Mouse (Mus musculus) intestine, embryonic 14.5 days (tissue): ENCODE data around the gene Sez6l2. TPM values are rescaled to one million over a fixed set of nuclear protein-coding genes. Genes with fewer than 3 reads are reported as not detected.
"Not testable (repeated sequence)": the region's sequence is repeated elsewhere in the genome, so short reads cannot be mapped to it uniquely, and the experiment has no call there.

Experiments used
- ATAC-seq: fragments of 200-750 bp; cut with Nextera tagmentation; replicated peaks from 2 replicates; pipeline ENCODE4 v1.8.0; 2017; ENCODE audit warnings: low read depth, moderate number of reproducible peaks, moderate TSS enrichment, moderate library complexity; ENCODE audit not compliant: low FRiP score, low TSS enrichment
- DNase-seq: peaks from one replicate; pipeline ENCODE4 v3.0.0-alpha.2; 2018; ENCODE audit warnings: low spot score
- H3K27ac ChIP-seq: fragments of 300-500 bp; sonication (generic); 2 replicates; pipeline ENCODE4 v1.5.1; 2014; ENCODE audit warnings: low read depth, mild to moderate bottlenecking, control low read depth
- H3K27me3 ChIP-seq: fragments of 300-500 bp; sonication (generic); replicated peaks from 2 replicates; pipeline ENCODE4 v1.6.1; 2014; ENCODE audit warnings: low read length, control low read depth; ENCODE audit not compliant: control insufficient read depth, insufficient read depth
- H3K36me3 ChIP-seq: fragments of 300-500 bp; sonication (generic); 2 replicates; pipeline ENCODE4 v1.6.1; 2014; ENCODE audit warnings: low read length, control low read depth; ENCODE audit not compliant: control insufficient read depth, insufficient read depth
- H3K4me1 ChIP-seq: fragments of 300-500 bp; sonication (generic); replicated peaks from 2 replicates; pipeline ENCODE4 v1.6.1; 2014; ENCODE audit warnings: low read length, control low read depth, mixed read lengths; ENCODE audit not compliant: control insufficient read depth, insufficient read depth
- H3K4me2 ChIP-seq: fragments of 300-500 bp; sonication (generic); 2 replicates; pipeline ENCODE4 v1.6.1; 2014; ENCODE audit warnings: low read length
- H3K4me3 ChIP-seq: fragments of 300-500 bp; sonication (generic); 2 replicates; pipeline ENCODE4 v1.5.1; 2014; ENCODE audit warnings: low read depth, low read length, control low read depth, mixed read lengths
- H3K9ac ChIP-seq: fragments of 300-500 bp; sonication (generic); 2 replicates; pipeline ENCODE4 v1.6.1; 2014; ENCODE audit warnings: mild to moderate bottlenecking, low read length
- H3K9me3 ChIP-seq: fragments of 300-500 bp; sonication (generic); 2 replicates; pipeline ENCODE4 v1.6.1; 2016; ENCODE audit warnings: low read length, control low read depth; ENCODE audit not compliant: control insufficient read depth
- WGBS: fragments of 180-500 bp; shearing (Covaris S2); extraction: QIAGEN DNeasy Blood & Tissue Kit; methylation state at CpG from one replicate; pipeline ENCODE4 v1.1.7; 2014; 5-methylcytosine and 5-hydroxymethylcytosine counted together
- polyA plus RNA-seq: library from polyadenylated mRNA; unstranded; fragments of >200 nt; fragmentation: Nextera tagmentation; extraction: Ambion mirVana; gene quantifications from 2 replicates; pipeline ENCODE4 v1.2.1, GENCODE M21; 2014

Sez6l2 gene
- polyA plus RNA-seq = 3.2 and 3.8 TPM in 2 replicates

GRCm38 (mm10) chr7:126949793-126950646, at the start of gene Sez6l2:
Gene Sez6l2, plus strand, starts transcription at chr7:126950563.
- no peak within 1 kb of the TSS for H3K9ac ChIP-seq
- under 1% methylated on average over 42 of the region's 42 CpGs for WGBS
- peaks cover 3% of the 10 kb centered on the region; the same call in 1 of the 2 replicates for H3K4me1 ChIP-seq
- DNase-seq (peak; percentile 97), ATAC-seq (peak; percentile 84)
- peak within 1 kb of the TSS; percentile 40 for H3K4me3 ChIP-seq
- peaks cover 23% of the 10 kb centered on the region for H3K27me3 ChIP-seq
- H3K27ac ChIP-seq = no peak within 1 kb of the TSS
- 0 out of 2 replicates have a peak, but pooled peaks cover 3% of the 10 kb centered on the region for H3K36me3 ChIP-seq
- H3K4me2 ChIP-seq = peak within 1 kb of the TSS; percentile 99
- no peaks in the 10 kb centered on the region for H3K9me3 ChIP-seq

- 78% methylated on average over 3 of the region's 3 CpGs for WGBS
- Histone ChIP-seq H3K9me3 (no peaks in the 10 kb centered on the region), H3K9ac (no peak overlapping the region), H3K36me3 (no peaks in the 10 kb centered on the region), H3K4me3 (no peak overlapping the region), H3K27me3 (no peaks in the 10 kb centered on the region), H3K4me1 (no peaks in the 10 kb centered on the region), H3K27ac (no peak overlapping the region), H3K4me2 (no peak overlapping the region)
- DNase-seq (no peak), ATAC-seq (no peak)
Measured at GRCm38 (mm10) chr7:126905590-126905989, 44.8 kb upstream of the Sez6l2 start.

- H3K4me1 ChIP-seq = no peaks in the 10 kb centered on the region
- 71% methylated on average over 3 of the region's 3 CpGs for WGBS
- H3K4me3 ChIP-seq = no peak overlapping the region
- no peaks in the 10 kb centered on the region for H3K9me3 ChIP-seq
- H3K4me2 ChIP-seq = no peak overlapping the region
- H3K36me3 ChIP-seq = no peaks in the 10 kb centered on the region
- no peak overlapping the region for H3K9ac ChIP-seq
- ATAC-seq (no peak), DNase-seq (no peak)
- H3K27me3 ChIP-seq = no peaks in the 10 kb centered on the region
- H3K27ac ChIP-seq = no peak overlapping the region
Measured at GRCm38 (mm10) chr7:126914844-126915243, 35.5 kb upstream of the Sez6l2 start.

GRCm38 (mm10) chr7:126918356-126918755, 32.0 kb upstream of the Sez6l2 start:
- H3K27me3 ChIP-seq, H3K36me3 ChIP-seq, ATAC-seq, H3K4me2 ChIP-seq, H3K27ac ChIP-seq, H3K4me1 ChIP-seq, H3K9ac ChIP-seq, H3K9me3 ChIP-seq, H3K4me3 ChIP-seq, DNase-seq: not testable (repeated sequence)
- 26% methylated on average over 4 of the region's 4 CpGs for WGBS

- WGBS = 73% methylated on average over 4 of the region's 4 CpGs
- H3K27me3 ChIP-seq = no peaks in the 10 kb centered on the region
- no peak overlapping the region for H3K4me3 ChIP-seq
- no peak overlapping the region for H3K4me2 ChIP-seq
- no peaks in the 10 kb centered on the region for H3K36me3 ChIP-seq
- ATAC-seq = no peak
- no peaks in the 10 kb centered on the region for H3K9me3 ChIP-seq
- DNase-seq = no peak
- H3K9ac ChIP-seq = no peak overlapping the region
- no peak overlapping the region for H3K27ac ChIP-seq
- H3K4me1 ChIP-seq = no peaks in the 10 kb centered on the region
Measured at GRCm38 (mm10) chr7:126919973-126920372, 30.4 kb upstream of the Sez6l2 start.

GRCm38 (mm10) chr7:126921563-126921962, 28.8 kb upstream of the Sez6l2 start:
- no peak overlapping the region for H3K4me3 ChIP-seq

GRCm38 (mm10) chr7:126922624-126923060, 27.7 kb upstream of the Sez6l2 start, which contains the start of gene Tmem219:
Gene Tmem219, minus strand, starts transcription at chr7:126922917.
- Histone ChIP-seq H3K9me3 (no peaks in the 10 kb centered on the region), H3K27ac (peak within 1 kb of the TSS; percentile 40; the same call in 1 of the 2 replicates), H3K4me1 (no peaks in the 10 kb centered on the region), H3K27me3 (no peaks in the 10 kb centered on the region), H3K4me3 (no peak within 1 kb of the TSS), H3K36me3 (no peaks in the 10 kb centered on the region), H3K4me2 (no peak within 1 kb of the TSS), H3K9ac (no peak within 1 kb of the TSS)
- WGBS = 41% methylated on average over 5 of the region's 5 CpGs
- ATAC-seq (peak; percentile 55), DNase-seq (peak; percentile 67)

More at GRCm38 (mm10) chr7:126921563-126921962, 28.8 kb upstream of the Sez6l2 start:
- ATAC-seq (no peak), DNase-seq (no peak)
- Histone ChIP-seq H3K9me3 (no peaks in the 10 kb centered on the region), H3K4me1 (no peaks in the 10 kb centered on the region), H3K27me3 (no peaks in the 10 kb centered on the region), H3K36me3 (no peaks in the 10 kb centered on the region), H3K9ac (no peak overlapping the region), H3K27ac (no peak overlapping the region), H3K4me2 (no peak overlapping the region)
- WGBS = 66% methylated on average over 2 of the region's 2 CpGs

- DNase-seq (no peak), ATAC-seq (no peak)
- H3K4me3 ChIP-seq = no peak overlapping the region
- no peaks in the 10 kb centered on the region for H3K36me3 ChIP-seq
- H3K4me1 ChIP-seq = no peaks in the 10 kb centered on the region
- H3K4me2 ChIP-seq = no peak overlapping the region
- no peak overlapping the region for H3K27ac ChIP-seq
- H3K9me3 ChIP-seq = no peaks in the 10 kb centered on the region
- WGBS = 73% methylated on average over 5 of the region's 5 CpGs
- no peaks in the 10 kb centered on the region for H3K27me3 ChIP-seq
- H3K9ac ChIP-seq = no peak overlapping the region
Measured at GRCm38 (mm10) chr7:126923999-126924398, 26.4 kb upstream of the Sez6l2 start.
